Comparison of ENCODE assay signal across 15 mouse cellular contexts in the genomic region with DNA sequence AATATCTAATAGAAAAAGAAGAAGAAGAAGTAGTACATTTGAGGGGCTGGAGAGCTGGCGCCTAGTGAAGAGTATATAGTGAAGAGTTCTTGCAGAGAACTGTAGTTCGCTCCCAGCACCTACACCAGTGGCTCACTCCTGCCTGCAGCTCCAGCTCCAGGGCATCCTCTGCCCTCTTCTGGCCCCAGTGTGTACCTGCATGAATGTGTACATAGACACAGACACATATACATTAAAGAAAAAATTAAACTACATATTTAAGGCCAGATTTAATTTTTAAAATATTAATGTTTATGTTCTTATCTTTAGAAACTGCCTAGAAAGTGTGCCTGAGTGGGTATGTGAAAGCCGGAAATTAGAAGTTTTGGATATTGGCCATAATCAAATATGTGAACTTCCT.
DNase-seq lines count a peak whose midpoint lies in the region; ATAC-seq and TF ChIP-seq lines count a peak whose summit lies in the region.
"Had no signal": no experiment of that assay in that cellular context is flagged by ENCODE, and none has a peak within 500 bp of the region (broad histone marks: within the 10 kb centered on the region; RNA-seq: fewer than 3 reads in every experiment).

No protein-coding gene starts in this region.

- TF ChIP-seq EP300 in heart, adult 2 months (IDR thresholded peaks at IDR 0.05; ENCODE audit: insufficient read depth, low read depth, low read length) = no peak
- no peak for TF ChIP-seq EP300 in CH12.LX (IDR thresholded peaks at IDR 0.05; ENCODE audit: low read length)

- dilution Hi-C loops in CH12.LX (cut with MboI; ENCODE audit: extremely low pct_ligation_motif_present, extremely low pct_unique_long_range_greater_than_20kb, low sequenced_read_pairs) = no loop called here

- DNase-seq in heart, adult 2 months = no peak
- DNase-seq in heart, embryonic 10.5 days (ENCODE audit: low spot score) = no peak
- DNase-seq in lung, adult 2 months = no peak
- no peak for DNase-seq in lung, postnatal 36 days
- DNase-seq in CH12.LX (ENCODE audit: extremely low read depth) = no peak
- no peak for DNase-seq in yolk sac, embryonic 10.5 days (ENCODE audit: low spot score)
- DNase-seq in forebrain, embryonic 14.5 days (ENCODE audit: low spot score) = no peak
- DNase-seq: adrenal gland, adult 2 months; cerebellum, postnatal 25 days; liver, embryonic 13.5 days had no signal

- H3K79me2 ChIP-seq in heart, adult 2 months (replicated peaks; ENCODE audit: control insufficient read depth, insufficient read depth, low read length) = no peaks in the 10 kb centered on the region; the same call in 1 of the 2 replicates
- no peaks in the 10 kb centered on the region for H3K79me2 ChIP-seq in CH12.LX (replicated peaks; ENCODE audit: control insufficient read depth, extremely low read depth, insufficient read depth, poor library complexity, severe bottlenecking)

- no peak overlapping the region for H3K4me3 ChIP-seq in heart, adult 2 months
- no peak overlapping the region for H3K4me3 ChIP-seq in heart, embryonic 10.5 days
- no peak overlapping the region for H3K4me3 ChIP-seq in lung, adult 2 months (replicated peaks; ENCODE audit: extremely low read depth, low read depth, low read length)
- no peak overlapping the region for H3K4me3 ChIP-seq in CH12.LX (replicated peaks in 1 of 3; ENCODE audit: low read depth in 2 of 3, low read length in 2 of 3, poor library complexity in 1 of 3)
- no peak overlapping the region for H3K4me3 ChIP-seq in cortical plate, adult 2 months (ENCODE audit: insufficient read depth, low read length)
- no peak overlapping the region for H3K4me3 ChIP-seq in forebrain, embryonic 14.5 days (ENCODE audit: low read depth, low read length)
- H3K4me3 ChIP-seq: heart, embryonic 12.5 days; hindbrain, embryonic 12.5 days; liver, embryonic 13.5 days; midbrain, embryonic 10.5 days had no signal

- in situ Hi-C loops in CH12.LX (cut with MboI; ENCODE audit: low pct_ligation_motif_present, low pct_unique_long_range_greater_than_20kb, low sequenced_read_pairs) = no loop called here

- no peak for ATAC-seq in forebrain, embryonic 14.5 days

- peak; percentile 59 for TF ChIP-seq CTCF in heart, adult 2 months (IDR thresholded peaks at IDR 0.05)
- TF ChIP-seq CTCF in lung, adult 2 months (IDR thresholded peaks at IDR 0.05; ENCODE audit: insufficient read depth, low read length) = peak; percentile 39
- TF ChIP-seq CTCF in CH12.LX (conservative IDR thresholded peaks at IDR 0.05 in 1 of 2, IDR thresholded peaks at IDR 0.05 in 1 of 2; ENCODE audit: low read depth in 2 of 2, low read length in 2 of 2) = peak in 1 of 2 experiments; percentile 47; a peak in 2 of 4 replicates
- TF ChIP-seq CTCF in cortical plate, adult 2 months (IDR thresholded peaks at IDR 0.05; ENCODE audit: extremely low read depth, insufficient read depth, low read length) = 0 out of 2 replicates have a peak, but pooled peaks have one; percentile 4

- intact Hi-C loops in heart, adult 2 months (cut with DNase I) = no loop called here

- no peaks in the 10 kb centered on the region for H3K9me3 ChIP-seq in heart, embryonic 10.5 days
- peaks cover 2% of the 10 kb centered on the region for H3K9me3 ChIP-seq in CH12.LX (replicated peaks; ENCODE audit: low read length)
- H3K9me3 ChIP-seq in forebrain, embryonic 14.5 days (replicated peaks; ENCODE audit: control insufficient read depth, low read length) = no peaks in the 10 kb centered on the region
- H3K9me3 ChIP-seq: G1E; heart, embryonic 12.5 days; hindbrain, embryonic 12.5 days; liver, embryonic 13.5 days; midbrain, embryonic 10.5 days had no signal

- no peaks in the 10 kb centered on the region for H3K27me3 ChIP-seq in heart, adult 2 months (ENCODE audit: control insufficient read depth, insufficient read depth, low read length)
- H3K27me3 ChIP-seq in heart, embryonic 10.5 days (ENCODE audit: insufficient read depth, poor library complexity, severe bottlenecking) = no peaks in the 10 kb centered on the region
- no peaks in the 10 kb centered on the region for H3K27me3 ChIP-seq in CH12.LX (replicated peaks)
- no peaks in the 10 kb centered on the region for H3K27me3 ChIP-seq in forebrain, embryonic 14.5 days (replicated peaks; ENCODE audit: control insufficient read depth, insufficient read depth, low read length)
- H3K27me3 ChIP-seq: heart, embryonic 12.5 days; hindbrain, embryonic 12.5 days; liver, embryonic 13.5 days had no signal

- 99% methylated on average over 3 of the region's 3 CpGs for WGBS in heart, adult 2 months
- 93% methylated on average over 3 of the region's 3 CpGs for WGBS in heart, embryonic 10.5 days
- 96% methylated on average over 3 of the region's 3 CpGs for WGBS in lung, adult 2 months
- WGBS in forebrain, embryonic 14.5 days = 96% methylated on average over 3 of the region's 3 CpGs

- H3K9ac ChIP-seq in heart, adult 2 months (ENCODE audit: low read depth, low read length) = no peak overlapping the region
- no peak overlapping the region for H3K9ac ChIP-seq in CH12.LX (ENCODE audit: insufficient read depth, low read depth)
- no peak overlapping the region for H3K9ac ChIP-seq in forebrain, embryonic 14.5 days (ENCODE audit: low read length)
- H3K9ac ChIP-seq: heart, embryonic 12.5 days; hindbrain, embryonic 12.5 days; liver, embryonic 13.5 days had no signal

- no peak overlapping the region for H3K27ac ChIP-seq in heart, adult 2 months
- H3K27ac ChIP-seq in heart, embryonic 10.5 days = no peak overlapping the region
- no peak overlapping the region for H3K27ac ChIP-seq in CH12.LX (ENCODE audit: insufficient read depth, low read depth)
- H3K27ac ChIP-seq in cortical plate, adult 2 months (ENCODE audit: insufficient read depth, low read length) = no peak overlapping the region
- H3K27ac ChIP-seq in forebrain, embryonic 14.5 days (ENCODE audit: low read depth, low read length) = no peak overlapping the region
- H3K27ac ChIP-seq: hindbrain, embryonic 12.5 days; liver, embryonic 13.5 days; midbrain, embryonic 10.5 days had no signal

- peak; percentile 31 for TF ChIP-seq RAD21 in CH12.LX (IDR thresholded peaks at IDR 0.05; ENCODE audit: low read depth, low read length)

- H3K36me3 ChIP-seq in heart, adult 2 months (ENCODE audit: control insufficient read depth, insufficient read depth, low read length) = peaks cover 17% of the 10 kb centered on the region
- peaks cover 27% of the 10 kb centered on the region for H3K36me3 ChIP-seq in heart, embryonic 10.5 days
- H3K36me3 ChIP-seq in CH12.LX (replicated peaks in 1 of 2; ENCODE audit: control insufficient read depth in 1 of 2, insufficient read depth in 1 of 2, low read length in 1 of 2) = peaks cover 14 to 64% of the 10 kb centered on the region in 2 experiments
- H3K36me3 ChIP-seq in forebrain, embryonic 14.5 days (ENCODE audit: control insufficient read depth, insufficient read depth, low read length) = peaks cover 20% of the 10 kb centered on the region; the same call in 1 of the 2 replicates
- H3K36me3 ChIP-seq: liver, embryonic 13.5 days had no signal

- no peak for TF ChIP-seq POLR2A in heart, adult 2 months (IDR thresholded peaks at IDR 0.05; ENCODE audit: insufficient read depth, low read depth, low read length)
- TF ChIP-seq POLR2A in lung, adult 2 months (IDR thresholded peaks at IDR 0.05; ENCODE audit: borderline replicate concordance, extremely low read depth, low read depth, low read length) = no peak
- no peak for TF ChIP-seq POLR2A in CH12.LX (IDR thresholded peaks at IDR 0.05; ENCODE audit: low read depth, low read length)
- TF ChIP-seq POLR2A in cortical plate, adult 2 months (IDR thresholded peaks at IDR 0.05; ENCODE audit: extremely low read depth, insufficient read depth, low read length) = no peak

- H3K4me2 ChIP-seq in CH12.LX (ENCODE audit: insufficient read depth, low read depth, poor library complexity, severe bottlenecking) = no peak overlapping the region
- no peak overlapping the region for H3K4me2 ChIP-seq in forebrain, embryonic 14.5 days (ENCODE audit: low read length)
- H3K4me2 ChIP-seq: heart, embryonic 12.5 days; hindbrain, embryonic 12.5 days; liver, embryonic 13.5 days had no signal

- H3K4me1 ChIP-seq in heart, adult 2 months (ENCODE audit: control insufficient read depth, insufficient read depth, low read length) = peaks cover 1% of the 10 kb centered on the region; the same call in 1 of the 2 replicates
- H3K4me1 ChIP-seq in heart, embryonic 10.5 days = 0 out of 2 replicates have a peak, but pooled peaks cover 2% of the 10 kb centered on the region
- H3K4me1 ChIP-seq in lung, adult 2 months (ENCODE audit: control insufficient read depth, insufficient read depth, low read length) = no peaks in the 10 kb centered on the region
- H3K4me1 ChIP-seq in CH12.LX (ENCODE audit: control insufficient read depth in 1 of 2, insufficient read depth in 2 of 2) = peaks cover 9 to 79% of the 10 kb centered on the region in 2 experiments
- H3K4me1 ChIP-seq in cortical plate, adult 2 months (ENCODE audit: control insufficient read depth, insufficient read depth, low read length) = peaks cover under 1% of the 10 kb centered on the region; the same call in 1 of the 2 replicates
- no peaks in the 10 kb centered on the region for H3K4me1 ChIP-seq in forebrain, embryonic 14.5 days (ENCODE audit: control insufficient read depth, insufficient read depth, low read length)
- H3K4me1 ChIP-seq: hindbrain, embryonic 12.5 days; liver, embryonic 13.5 days; midbrain, embryonic 10.5 days had no signal

TF ChIP-seq in CH12.LX, 34 proteins besides CTCF, POLR2A, EP300 and RAD21:
- no peak for TF ChIP-seq GABPA (IDR thresholded peaks at IDR 0.05; ENCODE audit: insufficient replicate concordance, low read depth, low read length)
- TF ChIP-seq ZNF384 (IDR thresholded peaks at IDR 0.05; ENCODE audit: low read depth, low read length) = no peak
- TF ChIP-seq SMC3 (IDR thresholded peaks at IDR 0.05; ENCODE audit: low read depth, low read length) = peak; percentile 30
- TF ChIP-seq BHLHE40 (IDR thresholded peaks at IDR 0.05; ENCODE audit: low read depth, low read length) = no peak
